Mouse (Mus musculus): Measurements from ENCODE around the gene Rest. TPM values are rescaled to one million over a fixed set of nuclear protein-coding genes. Genes with fewer than 3 reads are reported as not detected.
"Not testable (repeated sequence)": the region's sequence is repeated elsewhere in the genome, so short reads cannot be mapped to it uniquely, and the experiment has no call there.

Gene Rest
- 39.2 TPM in 2 replicates for polyA plus RNA-seq (2014; fragmentation: Nextera tagmentation; extraction: Ambion mirVana)

GRCm38 (mm10) chr5:77265081-77265670 lies at the start of gene Rest:
Rest (plus strand) TSS chr5:77265491.
- peaks cover 14% of the 10 kb centered on the region for H3K36me3 ChIP-seq (ENCODE audit: control insufficient read depth, insufficient read depth, low read length)
- H3K4me1 ChIP-seq (ENCODE audit: control insufficient read depth, insufficient read depth, low read length): peaks cover 8% of the 10 kb centered on the region
- H3K9me3 ChIP-seq (ENCODE audit: control insufficient read depth, low read depth, low read length): no peaks in the 10 kb centered on the region
- H3K4me2 ChIP-seq (replicated peaks; ENCODE audit: low read depth, low read length): peak within 1 kb of the TSS; percentile 47
- ATAC-seq (ENCODE audit: insufficient number of reproducible peaks, insufficient read depth, low FRiP score, low read depth): peak; percentile 86
- under 1% methylated on average over 50 of the region's 78 CpGs for WGBS
- H3K4me3 ChIP-seq (ENCODE audit: low read depth, low read length): peak within 1 kb of the TSS; percentile 95
- no peaks in the 10 kb centered on the region for H3K27me3 ChIP-seq (ENCODE audit: control insufficient read depth, insufficient read depth, low read length)
- H3K9ac ChIP-seq (replicated peaks; ENCODE audit: low read depth, low read length): peak within 1 kb of the TSS; percentile 92
- peak within 1 kb of the TSS; percentile 98 for H3K27ac ChIP-seq (ENCODE audit: low read length)

- peak; percentile 23; the same call in 1 of the 2 replicates for ATAC-seq (ENCODE audit: insufficient number of reproducible peaks, insufficient read depth, low FRiP score, low read depth)
- H3K9me3 ChIP-seq (ENCODE audit: control insufficient read depth, low read depth, low read length): no peaks in the 10 kb centered on the region
- H3K9ac ChIP-seq (replicated peaks; ENCODE audit: low read depth, low read length): no peak overlapping the region
- H3K4me1 ChIP-seq (ENCODE audit: control insufficient read depth, insufficient read depth, low read length): no peaks in the 10 kb centered on the region
- no peaks in the 10 kb centered on the region for H3K36me3 ChIP-seq (ENCODE audit: control insufficient read depth, insufficient read depth, low read length)
- H3K4me3 ChIP-seq (ENCODE audit: low read depth, low read length): 0 out of 2 replicates have a peak overlapping the region, but pooled peaks have one; percentile 13
- H3K27ac ChIP-seq (ENCODE audit: low read length): no peak overlapping the region
- peak overlapping the region; percentile 22 for H3K4me2 ChIP-seq (replicated peaks; ENCODE audit: low read depth, low read length)
- no peaks in the 10 kb centered on the region for H3K27me3 ChIP-seq (ENCODE audit: control insufficient read depth, insufficient read depth, low read length)
- 11% methylated on average over 9 of the region's 9 CpGs for WGBS
These were observed 48.1 kb upstream of the Rest start for GRCm38 (mm10) chr5:77217211-77217610.

- H3K27me3 ChIP-seq (ENCODE audit: control insufficient read depth, insufficient read depth, low read length): no peaks in the 10 kb centered on the region
- no peaks in the 10 kb centered on the region for H3K9me3 ChIP-seq (ENCODE audit: control insufficient read depth, low read depth, low read length)
- ATAC-seq (ENCODE audit: insufficient number of reproducible peaks, insufficient read depth, low FRiP score, low read depth): no peak; the same call in 1 of the 2 replicates
- no peak overlapping the region for H3K27ac ChIP-seq (ENCODE audit: low read length)
- H3K4me1 ChIP-seq (ENCODE audit: control insufficient read depth, insufficient read depth, low read length): no peaks in the 10 kb centered on the region
- no peaks in the 10 kb centered on the region for H3K36me3 ChIP-seq (ENCODE audit: control insufficient read depth, insufficient read depth, low read length)
- H3K4me3 ChIP-seq (ENCODE audit: low read depth, low read length): no peak overlapping the region
- peak overlapping the region; percentile 22 for H3K4me2 ChIP-seq (replicated peaks; ENCODE audit: low read depth, low read length)
- H3K9ac ChIP-seq (replicated peaks; ENCODE audit: low read depth, low read length): no peak overlapping the region
- 12% methylated on average over 2 of the region's 2 CpGs for WGBS
These were observed 47.6 kb upstream of the Rest start for GRCm38 (mm10) chr5:77217724-77218123.

GRCm38 (mm10) chr5:77223043-77223975 lies 42.0 kb upstream of the Rest start:
- Histone ChIP-seq H3K36me3 (ENCODE audit: control insufficient read depth, insufficient read depth, low read length) (no peaks in the 10 kb centered on the region), H3K4me1 (ENCODE audit: control insufficient read depth, insufficient read depth, low read length) (no peaks in the 10 kb centered on the region), H3K9ac (replicated peaks; ENCODE audit: low read depth, low read length) (no peak overlapping the region), H3K4me3 (ENCODE audit: low read depth, low read length) (no peak overlapping the region), H3K27ac (ENCODE audit: low read length) (no peak overlapping the region), H3K4me2 (replicated peaks; ENCODE audit: low read depth, low read length) (no peak overlapping the region), H3K27me3 (ENCODE audit: control insufficient read depth, insufficient read depth, low read length) (no peaks in the 10 kb centered on the region), H3K9me3 (ENCODE audit: control insufficient read depth, low read depth, low read length) (no peaks in the 10 kb centered on the region)
- WGBS: 74% methylated on average over 11 of the region's 11 CpGs
- no peak for ATAC-seq (ENCODE audit: insufficient number of reproducible peaks, insufficient read depth, low FRiP score, low read depth)

- Histone ChIP-seq H3K4me1 (ENCODE audit: control insufficient read depth, insufficient read depth, low read length) (no peaks in the 10 kb centered on the region), H3K27me3 (ENCODE audit: control insufficient read depth, insufficient read depth, low read length) (no peaks in the 10 kb centered on the region), H3K9ac (replicated peaks; ENCODE audit: low read depth, low read length) (no peak overlapping the region), H3K9me3 (ENCODE audit: control insufficient read depth, low read depth, low read length) (no peaks in the 10 kb centered on the region), H3K4me2 (replicated peaks; ENCODE audit: low read depth, low read length) (no peak overlapping the region), H3K36me3 (ENCODE audit: control insufficient read depth, insufficient read depth, low read length) (no peaks in the 10 kb centered on the region), H3K4me3 (ENCODE audit: low read depth, low read length) (no peak overlapping the region), H3K27ac (ENCODE audit: low read length) (no peak overlapping the region)
- 22% methylated on average over 1 of the region's 1 CpGs for WGBS
- 0 out of 2 replicates have a peak, but pooled peaks have one; percentile 46 for ATAC-seq (ENCODE audit: insufficient number of reproducible peaks, insufficient read depth, low FRiP score, low read depth)
These were observed 36.3 kb upstream of the Rest start for GRCm38 (mm10) chr5:77228986-77229385.

GRCm38 (mm10) chr5:77231863-77232262 lies 33.4 kb upstream of the Rest start:
- not testable (repeated sequence) for H3K4me3 ChIP-seq (ENCODE audit: low read depth, low read length); H3K36me3 ChIP-seq (ENCODE audit: control insufficient read depth, insufficient read depth, low read length); H3K27me3 ChIP-seq (ENCODE audit: control insufficient read depth, insufficient read depth, low read length); ATAC-seq (ENCODE audit: insufficient number of reproducible peaks, insufficient read depth, low FRiP score, low read depth); H3K27ac ChIP-seq (ENCODE audit: low read length); H3K4me1 ChIP-seq (ENCODE audit: control insufficient read depth, insufficient read depth, low read length); H3K9ac ChIP-seq (replicated peaks; ENCODE audit: low read depth, low read length); H3K9me3 ChIP-seq (ENCODE audit: control insufficient read depth, low read depth, low read length); H3K4me2 ChIP-seq (replicated peaks; ENCODE audit: low read depth, low read length)
- WGBS: 95% methylated on average over 4 of the region's 4 CpGs

- no peak overlapping the region for H3K4me3 ChIP-seq (ENCODE audit: low read depth, low read length)
- no peak for ATAC-seq (ENCODE audit: insufficient number of reproducible peaks, insufficient read depth, low FRiP score, low read depth)
- 26% methylated on average over 3 of the region's 3 CpGs for WGBS
- H3K27ac ChIP-seq (ENCODE audit: low read length): no peak overlapping the region
- no peaks in the 10 kb centered on the region for H3K9me3 ChIP-seq (ENCODE audit: control insufficient read depth, low read depth, low read length)
- H3K4me2 ChIP-seq (replicated peaks; ENCODE audit: low read depth, low read length): no peak overlapping the region
- H3K4me1 ChIP-seq (ENCODE audit: control insufficient read depth, insufficient read depth, low read length): no peaks in the 10 kb centered on the region
- no peak overlapping the region for H3K9ac ChIP-seq (replicated peaks; ENCODE audit: low read depth, low read length)
- H3K36me3 ChIP-seq (ENCODE audit: control insufficient read depth, insufficient read depth, low read length): no peaks in the 10 kb centered on the region
- H3K27me3 ChIP-seq (ENCODE audit: control insufficient read depth, insufficient read depth, low read length): no peaks in the 10 kb centered on the region
These were observed 30.4 kb upstream of the Rest start for GRCm38 (mm10) chr5:77234921-77235320.

GRCm38 (mm10) chr5:77237104-77237503 lies 28.2 kb upstream of the Rest start:
- H3K9ac ChIP-seq (replicated peaks; ENCODE audit: low read depth, low read length): no peak overlapping the region
- no peak overlapping the region for H3K27ac ChIP-seq (ENCODE audit: low read length)
- no peaks in the 10 kb centered on the region for H3K36me3 ChIP-seq (ENCODE audit: control insufficient read depth, insufficient read depth, low read length)
- H3K4me1 ChIP-seq (ENCODE audit: control insufficient read depth, insufficient read depth, low read length): no peaks in the 10 kb centered on the region
- H3K4me2 ChIP-seq (replicated peaks; ENCODE audit: low read depth, low read length): no peak overlapping the region
- no peaks in the 10 kb centered on the region for H3K9me3 ChIP-seq (ENCODE audit: control insufficient read depth, low read depth, low read length)
- ATAC-seq (ENCODE audit: insufficient number of reproducible peaks, insufficient read depth, low FRiP score, low read depth): no peak
- no peaks in the 10 kb centered on the region for H3K27me3 ChIP-seq (ENCODE audit: control insufficient read depth, insufficient read depth, low read length)
- WGBS: 59% methylated on average over 2 of the region's 2 CpGs
- no peak overlapping the region for H3K4me3 ChIP-seq (ENCODE audit: low read depth, low read length)
